Mouse (Mus musculus) kidney, adult 10 weeks (tissue): ENCODE results near the gene Shoc2. TPM values are rescaled to one million over a fixed set of nuclear protein-coding genes. Genes with fewer than 3 reads are reported as not detected.

ENCODE experiments used
- polyA plus RNA-seq: library from polyadenylated mRNA; stranded (reverse); fragments of 350-450 nt; fragmentation: Illumina TruSeq; extraction: RNeasy Lipid Tissue Mini Kit (QIAGEN cat#74804); gene quantifications from one replicate; pipeline ENCODE4 v1.2.3, GENCODE M21; 2014; ENCODE audit warnings: low read depth, low replicate concordance

The Shoc2 gene
- polyA plus RNA-seq: 105 TPM

GRCm38 (mm10) chr19:53943802-53944785 lies at the start of gene Shoc2, which contains the start of gene Bbip1:
Shoc2 (plus strand) TSS chr19:53944306.
Bbip1 (minus strand) TSS chr19:53944627.

GRCm38 (mm10) chr19:54043851-54044250 lies 99.7 kb downstream of the Shoc2 start, which contains the start of gene Adra2a:
Adra2a (plus strand) TSS chr19:54044151.

Other genes starting within 250 kb of the Shoc2 start
- 72.0 TPM for gene Pdcd4, start 52.1 kb upstream of the Shoc2 start, polyA plus RNA-seq
- 123 TPM for gene Bbip1, start 321 bp downstream of the Shoc2 start, polyA plus RNA-seq
- gene Adra2a, start 99.8 kb downstream of the Shoc2 start, polyA plus RNA-seq: 0.36 TPM